Mouse (Mus musculus): ENCODE results near the gene Afap1. TPM values are rescaled to one million over a fixed set of nuclear protein-coding genes. Genes with fewer than 3 reads are reported as not detected.

The Afap1 gene
- polyA plus RNA-seq, 1 experiment from 2014 or later, result 20.8 TPM

DNA sequence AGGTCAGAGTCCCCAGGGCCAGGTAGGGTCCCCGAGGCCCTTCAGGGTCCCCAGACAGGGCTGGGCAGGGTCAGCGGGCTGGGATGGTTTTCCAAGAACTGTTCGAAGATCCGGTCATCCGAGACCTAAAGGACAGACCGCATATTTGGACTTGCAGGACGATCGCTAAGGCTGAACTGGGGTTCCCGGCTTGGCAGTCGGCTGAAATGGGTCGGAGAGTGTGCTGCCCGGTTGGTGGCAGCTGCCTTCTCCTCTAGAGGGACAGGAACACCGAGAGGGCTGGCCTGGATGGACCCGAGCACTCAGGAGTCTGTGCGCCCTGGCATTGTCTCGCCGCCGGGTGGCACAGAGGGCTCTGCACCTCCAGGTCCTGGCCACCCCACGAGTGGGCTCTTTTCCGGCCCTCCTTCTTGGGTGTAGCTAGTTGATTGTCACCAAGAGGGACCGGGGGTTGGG lies 714 bp downstream of the Afap1 start:
- Histone ChIP-seq H3K4me2 (ENCODE audit: low read depth, low read length) (peak overlapping the region; percentile 87), H3K9ac (ENCODE audit: low read length) (peak overlapping the region; percentile 94), H3K9me3 (ENCODE audit: control insufficient read depth, low read length) (no peaks in the 10 kb centered on the region), H3K27ac (ENCODE audit: low read length) (peak overlapping the region; percentile 84), H3K4me1 (replicated peaks; ENCODE audit: control insufficient read depth, insufficient read depth, low read length) (peaks cover 28% of the 10 kb centered on the region), H3K36me3 (ENCODE audit: control insufficient read depth, insufficient read depth, low read length) (no peaks in the 10 kb centered on the region), H3K27me3 (ENCODE audit: control insufficient read depth, insufficient read depth, low read depth, low read length) (no peaks in the 10 kb centered on the region), H3K4me3 (ENCODE audit: low read length) (peak overlapping the region; percentile 84)
- WGBS, result 1% methylated on average over 21 of the region's 21 CpGs
- ATAC-seq (ENCODE audit: low read depth), result peak; percentile 50

DNA sequence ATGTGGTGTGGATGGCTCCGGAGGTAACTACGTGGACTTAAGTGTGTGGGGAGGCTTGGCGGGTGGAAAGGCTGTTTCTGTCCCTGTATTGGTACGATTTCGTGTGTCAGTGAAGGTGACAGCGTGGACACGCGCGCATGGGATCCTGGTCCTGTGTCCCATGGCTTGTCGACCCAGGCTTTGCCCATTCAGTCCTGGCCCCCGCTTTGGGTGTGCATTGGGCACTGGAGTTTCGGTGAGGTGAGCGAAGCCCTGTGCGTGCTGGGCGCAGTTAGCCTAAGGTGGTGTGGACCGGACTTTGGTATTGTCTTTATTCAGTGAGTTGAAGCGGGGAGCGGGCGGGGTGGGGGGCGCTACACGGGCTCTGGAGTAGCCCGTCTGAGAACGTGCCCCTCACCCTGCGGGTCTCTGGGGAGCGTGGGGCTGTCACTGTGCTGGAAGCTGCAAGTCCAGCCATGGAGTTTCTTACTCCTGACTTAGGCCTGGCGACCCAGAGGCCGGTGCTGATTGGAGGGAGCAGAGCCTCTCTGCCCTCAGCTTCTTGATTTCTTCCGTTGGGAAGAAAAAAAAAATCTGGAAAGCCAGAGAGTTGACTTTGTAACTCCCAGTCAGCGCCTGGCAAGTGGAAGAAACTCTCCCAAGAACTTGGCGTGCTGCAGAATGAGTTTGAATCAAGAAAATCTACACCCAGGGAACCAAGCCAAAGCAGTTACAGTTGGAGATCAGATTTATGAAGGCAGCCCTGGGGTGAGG lies 1.4 kb downstream of the Afap1 start:
- Histone ChIP-seq H3K4me2 (ENCODE audit: low read depth, low read length) (peak overlapping the region; percentile 87), H3K4me1 (replicated peaks; ENCODE audit: control insufficient read depth, insufficient read depth, low read length) (peaks cover 31% of the 10 kb centered on the region), H3K36me3 (ENCODE audit: control insufficient read depth, insufficient read depth, low read length) (no peaks in the 10 kb centered on the region), H3K27ac (ENCODE audit: low read length) (peak overlapping the region; percentile 84), H3K27me3 (ENCODE audit: control insufficient read depth, insufficient read depth, low read depth, low read length) (no peaks in the 10 kb centered on the region), H3K9me3 (ENCODE audit: control insufficient read depth, low read length) (no peaks in the 10 kb centered on the region), H3K9ac (ENCODE audit: low read length) (peak overlapping the region; percentile 94), H3K4me3 (ENCODE audit: low read length) (peak overlapping the region; percentile 84)
- WGBS, result 6% methylated on average over 30 of the region's 30 CpGs
- peak; percentile 2; the same call in 1 of the 2 replicates for ATAC-seq (ENCODE audit: low read depth)

DNA sequence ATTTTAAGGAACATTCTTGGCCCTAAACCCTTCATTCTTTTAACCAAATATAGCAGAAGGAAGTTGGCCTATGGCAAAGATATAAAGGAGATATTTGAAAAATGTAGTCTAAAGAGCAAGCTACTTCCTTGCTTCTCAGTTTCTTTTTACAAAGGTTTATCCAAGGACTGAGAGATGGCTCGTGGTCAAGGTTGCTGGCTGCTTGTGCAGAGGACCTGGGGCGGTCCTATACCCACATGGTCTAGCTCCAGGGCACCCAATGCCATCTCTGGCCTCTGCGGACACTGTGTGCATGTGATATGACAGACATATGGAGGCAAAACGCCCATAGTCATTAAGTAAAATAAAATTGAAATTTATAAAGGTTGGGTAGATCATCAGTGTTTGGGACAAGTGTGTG lies 2.8 kb downstream of the Afap1 start:
- WGBS, result 72% methylated on average over 4 of the region's 4 CpGs
- Histone ChIP-seq H3K9ac (ENCODE audit: low read length) (no peak overlapping the region), H3K4me3 (ENCODE audit: low read length) (no peak overlapping the region), H3K27me3 (ENCODE audit: control insufficient read depth, insufficient read depth, low read depth, low read length) (no peaks in the 10 kb centered on the region), H3K27ac (ENCODE audit: low read length) (no peak overlapping the region), H3K4me2 (ENCODE audit: low read depth, low read length) (no peak overlapping the region), H3K4me1 (replicated peaks; ENCODE audit: control insufficient read depth, insufficient read depth, low read length) (peaks cover 46% of the 10 kb centered on the region), H3K9me3 (ENCODE audit: control insufficient read depth, low read length) (no peaks in the 10 kb centered on the region), H3K36me3 (ENCODE audit: control insufficient read depth, insufficient read depth, low read length) (no peaks in the 10 kb centered on the region)
- ATAC-seq (ENCODE audit: low read depth), result no peak

DNA sequence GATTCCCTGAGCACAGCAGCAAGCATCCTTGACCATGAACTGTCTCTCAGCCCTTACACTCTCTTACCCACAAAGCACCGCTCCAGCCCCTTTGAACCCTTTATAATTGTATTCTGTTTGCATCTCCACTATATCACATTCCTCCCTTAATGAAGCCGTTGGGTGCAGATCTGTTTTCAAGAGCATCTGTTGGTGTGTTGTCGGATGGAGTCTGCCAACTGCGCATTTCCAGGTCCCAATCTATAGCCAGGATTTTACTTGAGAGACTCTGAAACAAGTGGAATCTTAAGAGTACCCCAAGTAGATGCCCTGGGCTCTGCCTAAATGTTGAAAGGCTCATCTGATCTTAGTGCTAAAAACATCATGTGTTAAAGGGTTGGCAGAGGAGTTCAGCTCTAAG lies 3.4 kb downstream of the Afap1 start:
- H3K4me2 ChIP-seq (ENCODE audit: low read depth, low read length), result no peak overlapping the region
- ATAC-seq (ENCODE audit: low read depth), result no peak
- H3K27ac ChIP-seq (ENCODE audit: low read length), result no peak overlapping the region
- no peaks in the 10 kb centered on the region for H3K9me3 ChIP-seq (ENCODE audit: control insufficient read depth, low read length)
- no peaks in the 10 kb centered on the region for H3K27me3 ChIP-seq (ENCODE audit: control insufficient read depth, insufficient read depth, low read depth, low read length)
- no peak overlapping the region for H3K4me3 ChIP-seq (ENCODE audit: low read length)
- H3K9ac ChIP-seq (ENCODE audit: low read length), result no peak overlapping the region
- H3K36me3 ChIP-seq (ENCODE audit: control insufficient read depth, insufficient read depth, low read length), result no peaks in the 10 kb centered on the region
- peaks cover 52% of the 10 kb centered on the region for H3K4me1 ChIP-seq (replicated peaks; ENCODE audit: control insufficient read depth, insufficient read depth, low read length)
- WGBS, result 87% methylated on average over 4 of the region's 4 CpGs

DNA sequence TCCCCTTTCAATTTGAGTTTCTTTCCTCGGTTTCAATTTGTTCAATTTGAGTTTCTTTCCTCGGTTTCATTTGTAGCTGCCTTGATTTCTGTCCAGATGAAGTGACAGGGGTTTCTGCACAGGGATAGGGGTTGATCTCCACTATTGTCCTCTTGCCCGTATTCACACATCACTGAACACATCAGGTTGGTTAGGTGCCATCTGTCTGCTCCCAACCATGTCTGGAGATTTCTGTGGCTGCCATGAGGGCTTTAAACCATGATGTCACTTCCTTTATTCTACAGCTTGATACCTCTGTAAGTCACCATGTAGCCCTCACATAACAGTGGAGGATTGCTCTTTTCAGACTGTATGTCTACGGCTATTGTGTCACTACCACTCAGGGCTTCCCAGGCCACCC lies 4.0 kb downstream of the Afap1 start:
- H3K4me2 ChIP-seq (ENCODE audit: low read depth, low read length), result no peak overlapping the region
- H3K4me1 ChIP-seq (replicated peaks; ENCODE audit: control insufficient read depth, insufficient read depth, low read length), result peaks cover 53% of the 10 kb centered on the region
- no peaks in the 10 kb centered on the region for H3K9me3 ChIP-seq (ENCODE audit: control insufficient read depth, low read length)
- no peak overlapping the region for H3K27ac ChIP-seq (ENCODE audit: low read length)
- no peak for ATAC-seq (ENCODE audit: low read depth)
- no peaks in the 10 kb centered on the region for H3K36me3 ChIP-seq (ENCODE audit: control insufficient read depth, insufficient read depth, low read length)
- H3K9ac ChIP-seq (ENCODE audit: low read length), result no peak overlapping the region
- WGBS, result 78% methylated on average over 4 of the region's 4 CpGs
- no peak overlapping the region for H3K4me3 ChIP-seq (ENCODE audit: low read length)
- no peaks in the 10 kb centered on the region for H3K27me3 ChIP-seq (ENCODE audit: control insufficient read depth, insufficient read depth, low read depth, low read length)

DNA sequence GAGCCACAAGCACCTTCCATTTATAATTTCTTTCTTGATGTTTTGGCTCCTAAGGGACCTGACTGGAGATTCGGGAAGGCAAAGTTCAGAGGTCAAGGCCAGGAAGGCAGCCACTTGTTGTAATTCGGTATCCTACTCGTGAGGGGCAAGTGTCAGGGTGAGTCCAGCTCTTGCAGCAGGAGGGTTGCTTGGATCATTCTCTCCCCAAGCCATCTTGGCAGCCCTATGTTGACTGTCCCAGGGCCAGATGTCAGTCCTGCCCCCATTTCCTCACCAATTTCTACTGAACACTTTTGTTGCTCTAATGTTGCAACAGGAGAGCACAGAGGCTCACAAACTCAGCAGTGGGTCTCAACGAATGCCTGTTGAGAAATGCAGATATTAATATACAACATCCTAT lies 5.0 kb downstream of the Afap1 start:
- Histone ChIP-seq H3K27ac (ENCODE audit: low read length) (no peak overlapping the region), H3K4me2 (ENCODE audit: low read depth, low read length) (no peak overlapping the region), H3K4me1 (replicated peaks; ENCODE audit: control insufficient read depth, insufficient read depth, low read length) (peaks cover 54% of the 10 kb centered on the region), H3K36me3 (ENCODE audit: control insufficient read depth, insufficient read depth, low read length) (no peaks in the 10 kb centered on the region), H3K9me3 (ENCODE audit: control insufficient read depth, low read length) (no peaks in the 10 kb centered on the region), H3K9ac (ENCODE audit: low read length) (no peak overlapping the region), H3K27me3 (ENCODE audit: control insufficient read depth, insufficient read depth, low read depth, low read length) (no peaks in the 10 kb centered on the region), H3K4me3 (ENCODE audit: low read length) (no peak overlapping the region)
- ATAC-seq (ENCODE audit: low read depth), result no peak
- 45% methylated on average over 4 of the region's 4 CpGs for WGBS

DNA sequence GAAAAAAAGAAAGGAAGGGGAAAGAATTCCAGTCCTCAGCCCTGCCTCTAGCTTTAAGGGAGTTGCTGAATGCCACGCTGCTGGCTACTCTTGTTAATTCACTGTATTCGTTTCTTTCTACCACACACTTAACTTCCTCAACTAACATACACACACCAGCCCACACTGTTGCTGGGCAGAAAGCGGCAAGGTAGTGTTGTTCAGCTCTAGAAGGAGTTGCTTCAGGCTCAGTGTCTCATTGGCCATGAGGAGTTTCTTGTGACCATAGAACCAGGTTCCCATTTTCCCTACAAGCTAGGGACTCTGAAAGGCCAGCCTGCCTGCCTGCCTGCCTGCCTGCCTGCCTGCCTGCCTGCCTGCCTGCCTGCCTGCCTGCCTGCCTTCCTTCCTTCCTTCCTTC lies 5.9 kb downstream of the Afap1 start:
- no peak overlapping the region for H3K4me3 ChIP-seq (ENCODE audit: low read length)
- H3K9me3 ChIP-seq (ENCODE audit: control insufficient read depth, low read length), result no peaks in the 10 kb centered on the region
- H3K4me2 ChIP-seq (ENCODE audit: low read depth, low read length), result no peak overlapping the region
- no peak for ATAC-seq (ENCODE audit: low read depth)
- H3K4me1 ChIP-seq (replicated peaks; ENCODE audit: control insufficient read depth, insufficient read depth, low read length), result peaks cover 58% of the 10 kb centered on the region
- no peaks in the 10 kb centered on the region for H3K27me3 ChIP-seq (ENCODE audit: control insufficient read depth, insufficient read depth, low read depth, low read length)
- WGBS, result 73% methylated on average over 3 of the region's 3 CpGs
- no peak overlapping the region; the same call in 1 of the 2 replicates for H3K27ac ChIP-seq (ENCODE audit: low read length)
- H3K36me3 ChIP-seq (ENCODE audit: control insufficient read depth, insufficient read depth, low read length), result no peaks in the 10 kb centered on the region
- no peak overlapping the region for H3K9ac ChIP-seq (ENCODE audit: low read length)

DNA sequence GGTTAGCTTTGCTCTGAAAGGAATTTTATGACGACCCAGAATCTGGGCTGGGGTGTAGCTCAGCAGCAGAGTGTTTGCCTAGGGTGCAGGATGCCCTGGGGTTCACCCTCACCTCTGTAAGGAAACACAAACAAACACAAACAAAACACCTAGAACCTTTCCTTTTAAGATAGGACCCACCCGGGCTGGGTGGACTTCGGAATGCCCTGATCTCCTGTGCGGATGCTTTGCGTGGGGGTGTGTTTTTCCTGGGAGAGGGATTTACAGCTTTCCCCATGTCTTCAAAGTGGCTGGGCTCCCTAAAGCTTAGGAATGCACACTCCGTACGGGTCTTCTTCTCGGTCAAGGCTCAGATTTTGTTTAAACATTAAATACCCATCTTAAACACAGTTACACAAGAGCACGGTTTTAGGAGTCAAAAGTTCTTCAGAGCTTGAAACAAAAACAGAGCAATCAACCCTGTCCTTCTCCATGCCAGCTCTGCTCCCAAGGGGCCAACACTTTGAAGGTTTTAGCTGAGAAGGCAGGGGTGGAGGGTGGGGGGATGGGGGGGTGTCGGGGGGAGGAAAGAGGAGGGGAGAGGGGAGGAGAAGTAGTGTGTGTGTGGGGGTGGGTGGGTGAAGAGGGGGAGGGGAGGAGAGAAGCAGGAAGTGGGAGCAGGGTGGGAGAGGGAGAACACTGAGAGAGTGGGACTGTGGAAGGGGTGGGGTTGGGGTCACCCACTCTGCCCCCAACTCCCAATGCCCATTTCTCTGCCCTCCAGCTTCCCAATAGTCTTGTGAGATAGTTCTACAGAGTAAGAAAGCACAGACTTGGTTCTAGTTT lies 7.5 kb downstream of the Afap1 start:
- H3K4me2 ChIP-seq (ENCODE audit: low read depth, low read length), result peak overlapping the region; percentile 15
- H3K4me3 ChIP-seq (ENCODE audit: low read length), result no peak overlapping the region
- H3K9me3 ChIP-seq (ENCODE audit: control insufficient read depth, low read length), result no peaks in the 10 kb centered on the region
- no peaks in the 10 kb centered on the region for H3K27me3 ChIP-seq (ENCODE audit: control insufficient read depth, insufficient read depth, low read depth, low read length)
- H3K27ac ChIP-seq (ENCODE audit: low read length), result peak overlapping the region; percentile 65
- H3K36me3 ChIP-seq (ENCODE audit: control insufficient read depth, insufficient read depth, low read length), result no peaks in the 10 kb centered on the region
- H3K4me1 ChIP-seq (replicated peaks; ENCODE audit: control insufficient read depth, insufficient read depth, low read length), result peaks cover 60% of the 10 kb centered on the region
- ATAC-seq (ENCODE audit: low read depth), result peak; percentile 70
- no peak overlapping the region for H3K9ac ChIP-seq (ENCODE audit: low read length)
- WGBS, result 14% methylated on average over 10 of the region's 10 CpGs

DNA sequence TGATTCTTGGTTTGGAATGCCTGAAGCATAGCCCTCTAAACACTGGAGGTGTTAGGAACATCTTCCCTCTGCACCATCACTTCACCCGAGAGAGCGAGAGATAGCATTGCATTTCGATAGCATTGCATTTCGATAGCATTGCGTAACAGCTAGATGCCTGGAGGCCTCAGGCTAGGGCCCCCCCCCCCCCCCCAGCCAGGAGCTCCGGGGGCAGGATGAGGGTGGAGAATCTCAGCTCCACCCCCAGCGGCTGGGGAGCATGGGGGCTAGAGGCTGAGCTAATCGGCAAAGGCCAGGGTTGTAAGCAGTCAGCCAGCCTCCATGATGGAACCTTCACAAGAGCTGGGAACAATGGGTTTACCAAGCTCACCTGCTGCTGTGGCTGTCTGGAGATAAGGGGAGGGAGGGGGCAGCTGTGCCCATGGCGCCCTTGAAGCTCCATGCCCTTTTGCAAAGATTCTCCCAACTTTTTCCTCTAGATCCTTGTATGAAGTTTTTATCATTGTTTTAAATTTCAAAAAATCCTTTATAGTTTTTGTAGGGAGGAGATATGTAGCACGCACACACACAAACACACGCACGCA lies 8.2 kb downstream of the Afap1 start:
- ATAC-seq (ENCODE audit: low read depth), result peak; percentile 90
- Histone ChIP-seq H3K9me3 (ENCODE audit: control insufficient read depth, low read length) (no peaks in the 10 kb centered on the region), H3K4me1 (replicated peaks; ENCODE audit: control insufficient read depth, insufficient read depth, low read length) (peaks cover 57% of the 10 kb centered on the region), H3K4me3 (ENCODE audit: low read length) (no peak overlapping the region), H3K27me3 (ENCODE audit: control insufficient read depth, insufficient read depth, low read depth, low read length) (no peaks in the 10 kb centered on the region), H3K4me2 (ENCODE audit: low read depth, low read length) (peak overlapping the region; percentile 15), H3K9ac (ENCODE audit: low read length) (no peak overlapping the region), H3K36me3 (ENCODE audit: control insufficient read depth, insufficient read depth, low read length) (no peaks in the 10 kb centered on the region), H3K27ac (ENCODE audit: low read length) (peak overlapping the region; percentile 65)
- WGBS, result 32% methylated on average over 12 of the region's 12 CpGs
